In genomic region chr6:117917576-117917975, GRCm38 (mm10) we compare ENCODE assay signal across 8 mouse cellular contexts. TPM values are rescaled to one million over a fixed set of nuclear protein-coding genes. Genes with fewer than 3 reads are reported as not detected.
DNase-seq lines count a peak whose midpoint lies in the region; ATAC-seq and TF ChIP-seq lines count a peak whose summit lies in the region.

No protein-coding gene starts in this region.

- TF ChIP-seq POLR2A in cerebellum, adult 2 months (IDR thresholded peaks at IDR 0.05; ENCODE audit: borderline replicate concordance, insufficient read depth, low read length): no peak

- ATAC-seq in forebrain, postnatal 0 days: peak; percentile 72
- peak; percentile 73 for ATAC-seq in hindbrain, embryonic 11.5 days (ENCODE audit: low FRiP score)
- ATAC-seq in megakaryocyte-erythroid progenitor cell, adult 5-6 weeks (replicated peaks; ENCODE audit: low FRiP score, low TSS enrichment, poor library complexity, severe bottlenecking): peak; percentile 49

- intact Hi-C loops in left cerebral cortex, postnatal 36 days (cut with DNase I): loop anchor here (1.0 kb wide), 1 partner anchor 38 kb away; no protein-coding TSS in a partner anchor

- H3K4me2 ChIP-seq in forebrain, postnatal 0 days (ENCODE audit: low read depth): peak overlapping the region; percentile 94
- peak overlapping the region; percentile 69 for H3K4me2 ChIP-seq in hindbrain, embryonic 11.5 days (replicated peaks; ENCODE audit: low read depth, low read length)

- H3K9me3 ChIP-seq in forebrain, postnatal 0 days (ENCODE audit: low read length): no peaks in the 10 kb centered on the region
- no peaks in the 10 kb centered on the region for H3K9me3 ChIP-seq in hindbrain, embryonic 11.5 days (ENCODE audit: control insufficient read depth, low read length)

- no peak for TF ChIP-seq CTCF in cerebellum, adult 2 months (IDR thresholded peaks at IDR 0.05; ENCODE audit: borderline replicate concordance, insufficient read depth, low read depth, low read length)
- no peak for TF ChIP-seq CTCF in forebrain, postnatal 0 days (IDR thresholded peaks at IDR 0.05; ENCODE audit: low read depth)

- no peaks in the 10 kb centered on the region for H3K27me3 ChIP-seq in cerebellum, adult 2 months (ENCODE audit: control insufficient read depth, insufficient read depth, low read length)
- H3K27me3 ChIP-seq in forebrain, postnatal 0 days (ENCODE audit: insufficient read depth, low read length): no peaks in the 10 kb centered on the region
- H3K27me3 ChIP-seq in hindbrain, embryonic 11.5 days (ENCODE audit: control insufficient read depth, insufficient read depth, low read length): no peaks in the 10 kb centered on the region

- H3K4me3 ChIP-seq in cerebellum, adult 2 months (replicated peaks; ENCODE audit: insufficient read depth, low read depth, low read length): peak overlapping the region; percentile 72
- H3K4me3 ChIP-seq in forebrain, postnatal 0 days (ENCODE audit: low read depth, low read length): peak overlapping the region; percentile 43
- peak overlapping the region; percentile 57 for H3K4me3 ChIP-seq in hindbrain, embryonic 11.5 days (ENCODE audit: low read depth, low read length)

- H3K36me3 ChIP-seq in forebrain, postnatal 0 days (ENCODE audit: insufficient read depth): no peaks in the 10 kb centered on the region
- H3K36me3 ChIP-seq in hindbrain, embryonic 11.5 days (ENCODE audit: control insufficient read depth, insufficient read depth, low read length): no peaks in the 10 kb centered on the region

- WGBS in cerebellum, adult 2 months: 1% methylated on average over 21 of the region's 21 CpGs
- WGBS in forebrain, postnatal 0 days: 1% methylated on average over 21 of the region's 21 CpGs
- 2% methylated on average over 21 of the region's 21 CpGs for WGBS in hindbrain, embryonic 11.5 days

- no peaks in the 10 kb centered on the region; the same call in 1 of the 2 replicates for H3K4me1 ChIP-seq in cerebellum, adult 2 months (ENCODE audit: control insufficient read depth, insufficient read depth, low read length)
- peaks cover 8% of the 10 kb centered on the region for H3K4me1 ChIP-seq in forebrain, postnatal 0 days (ENCODE audit: insufficient read depth)
- H3K4me1 ChIP-seq in hindbrain, embryonic 11.5 days (replicated peaks; ENCODE audit: control insufficient read depth, insufficient read depth, low read length): peaks cover 4% of the 10 kb centered on the region

- DNase-seq in NIH3T3 (ENCODE audit: low read depth): peak; percentile 87
- peak; percentile 49 to 58 for DNase-seq in cerebellum, adult 2 months
- DNase-seq in forebrain, postnatal 0 days: peak; percentile 48
- peak; percentile 72 for DNase-seq in hindbrain, embryonic 11.5 days (ENCODE audit: low spot score)
- peak; percentile 45 to 53 for DNase-seq in left cerebral cortex, postnatal 36 days (ENCODE audit: low spot score in 2 of 2)
- peak; percentile 20 to 48 for DNase-seq in right cerebral cortex, postnatal 36 days (ENCODE audit: low spot score in 2 of 2)
- peak; percentile 59 to 78 for DNase-seq in urinary bladder, postnatal 36 days (ENCODE audit: low spot score in 2 of 2)

- H3K9ac ChIP-seq in forebrain, postnatal 0 days: peak overlapping the region; percentile 55
- H3K9ac ChIP-seq in hindbrain, embryonic 11.5 days (ENCODE audit: low read depth, low read length): peak overlapping the region; percentile 68

- peak overlapping the region; percentile 35; the same call in 1 of the 2 replicates for H3K27ac ChIP-seq in cerebellum, adult 2 months (ENCODE audit: insufficient read depth, low read length)
- peak overlapping the region; percentile 11 for H3K27ac ChIP-seq in forebrain, postnatal 0 days (ENCODE audit: low read depth, low read length)
- peak overlapping the region; percentile 75 for H3K27ac ChIP-seq in hindbrain, embryonic 11.5 days (ENCODE audit: low read depth, low read length)

RNA-seq across cellular contexts. Expression of gene Hnrnpf, which starts 17.5 kb away (rescaled TPM):
- polyA plus RNA-seq in cerebellum, adult 2 months (2012; rRNA removed): 119 and 129 TPM in 2 replicates
- total RNA-seq in forebrain, postnatal 0 days (2014; rRNA removed): 236 TPM in 2 replicates
- 216 and 225 TPM in 2 replicates for polyA plus RNA-seq in forebrain, postnatal 0 days (2015; fragmentation: Nextera tagmentation; extraction: Ambion mirVana)
- 619 and 688 TPM in 2 replicates for polyA plus RNA-seq in hindbrain, embryonic 11.5 days (2014; fragmentation: Nextera tagmentation; extraction: Ambion mirVana)
- total RNA-seq in left cerebral cortex, postnatal 36 days (2021): 100 to 1,000 TPM; 122 to 123 TPM
- 700 and 784 TPM in 2 replicates for total RNA-seq in megakaryocyte-erythroid progenitor cell, adult 5-6 weeks (2014; fragmentation: Nextera tagmentation)
- total RNA-seq in megakaryocyte-erythroid progenitor cell, adult 5-6 weeks (2017): 1,626 and 1,721 TPM in 2 replicates

RNA-seq across cellular contexts. Expression of gene Fxyd4, which starts 19.9 kb away (rescaled TPM):
- polyA plus RNA-seq in cerebellum, adult 2 months (2012; rRNA removed): not detected in 2 replicates
- total RNA-seq in forebrain, postnatal 0 days (2014; rRNA removed): not detected in 2 replicates
- polyA plus RNA-seq in forebrain, postnatal 0 days (2015; fragmentation: Nextera tagmentation; extraction: Ambion mirVana): 0.33 and 0.47 TPM in 2 replicates
- 1.6 and 2.5 TPM in 2 replicates for polyA plus RNA-seq in hindbrain, embryonic 11.5 days (2014; fragmentation: Nextera tagmentation; extraction: Ambion mirVana)
- total RNA-seq in left cerebral cortex, postnatal 36 days (2021): not detected
- not detected in 2 replicates for total RNA-seq in megakaryocyte-erythroid progenitor cell, adult 5-6 weeks (2014; fragmentation: Nextera tagmentation)
- not detected in 2 replicates for total RNA-seq in megakaryocyte-erythroid progenitor cell, adult 5-6 weeks (2017)

RNA-seq across cellular contexts. Expression of gene Zfp239, which starts 55.7 kb away (rescaled TPM):
- polyA plus RNA-seq in cerebellum, adult 2 months (2012; rRNA removed): 18.4 and 19.8 TPM in 2 replicates
- 24.2 and 24.8 TPM in 2 replicates for total RNA-seq in forebrain, postnatal 0 days (2014; rRNA removed)
- polyA plus RNA-seq in forebrain, postnatal 0 days (2015; fragmentation: Nextera tagmentation; extraction: Ambion mirVana): 16.2 and 16.5 TPM in 2 replicates
- polyA plus RNA-seq in hindbrain, embryonic 11.5 days (2014; fragmentation: Nextera tagmentation; extraction: Ambion mirVana): 11.8 and 13.3 TPM in 2 replicates
- total RNA-seq in left cerebral cortex, postnatal 36 days (2021): 10 to 100 TPM; 44.7 to 48.0 TPM
- 7.3 and 8.1 TPM in 2 replicates for total RNA-seq in megakaryocyte-erythroid progenitor cell, adult 5-6 weeks (2014; fragmentation: Nextera tagmentation)
- 2.4 and 21.7 TPM in 2 replicates for total RNA-seq in megakaryocyte-erythroid progenitor cell, adult 5-6 weeks (2017)

Comparison
In these comparisons a context has a peak if more than half of its experiments do, and no peak if none do; other contexts are left out.
1. Peak in every context shown above with its lines: DNase-seq, ATAC-seq, H3K4me3 ChIP-seq and H3K27ac ChIP-seq.
2. DNase-seq: peak in every context shown above with its lines; median percentile 87 in NIH3T3; 72 in hindbrain, embryonic 11.5 days; 68 in urinary bladder, postnatal 36 days; 54 in cerebellum, adult 2 months; 49 in left cerebral cortex, postnatal 36 days; 48 in forebrain, postnatal 0 days; 34 in right cerebral cortex, postnatal 36 days.
3. H3K27ac ChIP-seq: peak in every context shown above with its lines; median percentile 75 in hindbrain, embryonic 11.5 days; 35 in cerebellum, adult 2 months; 11 in forebrain, postnatal 0 days.